Mouse (Mus musculus) lung, postnatal 0 days (tissue): ENCODE results near the gene Exo1. TPM values are rescaled to one million over a fixed set of nuclear protein-coding genes. Genes with fewer than 3 reads are reported as not detected.

Source experiments
- ATAC-seq: fragments of 200-750 bp; cut with Nextera tagmentation; 2 replicates; pipeline ENCODE4 v1.8.0; 2017; ENCODE audit warnings: moderate library complexity
- DNase-seq: peaks from one replicate; pipeline ENCODE4 v3.0.0-alpha.2; 2016; ENCODE audit warnings: low spot score
- H3K27ac ChIP-seq: fragments of 300-500 bp; sonication (generic); 2 replicates; pipeline ENCODE4 v1.5.1; 2014; ENCODE audit warnings: antibody characterized with exemption, mild to moderate bottlenecking, low read length, mixed read lengths
- H3K27me3 ChIP-seq: fragments of 300-500 bp; sonication (generic); replicated peaks from 2 replicates; pipeline ENCODE4 v1.6.1; 2014; ENCODE audit warnings: low read length, mixed read lengths; ENCODE audit not compliant: insufficient read depth
- H3K36me3 ChIP-seq: fragments of 300-500 bp; sonication (generic); 2 replicates; pipeline ENCODE4 v1.6.1; 2014; ENCODE audit warnings: low read length, mixed read lengths; ENCODE audit not compliant: insufficient read depth
- H3K4me1 ChIP-seq: fragments of 300-500 bp; sonication (generic); 2 replicates; pipeline ENCODE4 v1.6.1; 2014; ENCODE audit warnings: antibody characterized with exemption, low read depth, low read length, mixed read lengths; ENCODE audit not compliant: insufficient read depth
- H3K4me2 ChIP-seq: fragments of 300-500 bp; sonication (generic); replicated peaks from 2 replicates; pipeline ENCODE4 v1.6.1; 2014; ENCODE audit warnings: low read depth, mild to moderate bottlenecking, low read length, moderate library complexity, mixed read lengths
- H3K4me3 ChIP-seq: fragments of 300-500 bp; sonication (generic); 2 replicates; pipeline ENCODE4 v1.5.1; 2014; ENCODE audit warnings: low read depth, low read length
- H3K9ac ChIP-seq: fragments of 300-500 bp; sonication (generic); replicated peaks from 2 replicates; pipeline ENCODE4 v1.6.1; 2014; ENCODE audit warnings: low read depth, mild to moderate bottlenecking
- H3K9me3 ChIP-seq: fragments of 300-500 bp; sonication (generic); 2 replicates; pipeline ENCODE4 v1.6.1; 2016; ENCODE audit warnings: low read length, mixed read lengths
- CTCF ChIP-seq: IDR thresholded peaks from 2 replicates; pipeline ENCODE4 v1.5.1; 2016; ENCODE audit warnings: antibody characterized with exemption, mild to moderate bottlenecking
- EP300 ChIP-seq: IDR thresholded peaks from 2 replicates; pipeline ENCODE4 v1.6.1; 2016; ENCODE audit warnings: antibody characterized with exemption, mild to moderate bottlenecking, control low read depth
- WGBS: fragments of 180-500 bp; shearing (Covaris S2); extraction: QIAGEN DNeasy Blood & Tissue Kit; methylation state at CpG from one replicate; pipeline ENCODE4 v1.1.7; 2014; 5-methylcytosine and 5-hydroxymethylcytosine counted together
- polyA plus RNA-seq: library from polyadenylated mRNA; unstranded; fragments of >200 nt; fragmentation: Nextera tagmentation; extraction: Ambion mirVana; gene quantifications from 2 replicates; pipeline ENCODE4 v1.2.1, GENCODE M21; 2015

The Exo1 gene
- 2.6 and 2.9 TPM in 2 replicates for polyA plus RNA-seq

- peak; percentile 84 for DNase-seq
- Histone ChIP-seq H3K9me3 (no peaks in the 10 kb centered on the region), H3K4me3 (peak within 1 kb of the TSS; percentile 77), H3K27ac (peak within 1 kb of the TSS; percentile 87), H3K27me3 (no peaks in the 10 kb centered on the region), H3K4me1 (peaks cover 3% of the 10 kb centered on the region; the same call in 1 of the 2 replicates), H3K9ac (peak within 1 kb of the TSS; percentile 62), H3K36me3 (no peaks in the 10 kb centered on the region), H3K4me2 (peak within 1 kb of the TSS; percentile 84)
- WGBS = under 1% methylated on average over 62 of the region's 66 CpGs
- ATAC-seq = peak; percentile 98
- TF ChIP-seq CTCF (no peak), EP300 (no peak)
These were observed at the start of gene Exo1 for GRCm38 (mm10) chr1:175880453-175881296. Gene Exo1 (plus strand): TSS chr1:175880581.

- no peak for TF ChIP-seq EP300
- no peak for TF ChIP-seq CTCF
- no peak for ATAC-seq
- WGBS = 70% methylated on average over 1 of the region's 1 CpGs
These were observed 24.9 kb upstream of the Exo1 start for GRCm38 (mm10) chr1:175855515-175855914.

GRCm38 (mm10) chr1:175867050-175867449 lies 13.3 kb upstream of the Exo1 start:
- ATAC-seq (no peak), DNase-seq (no peak)
- Histone ChIP-seq H3K36me3 (no peaks in the 10 kb centered on the region), H3K9me3 (no peaks in the 10 kb centered on the region), H3K27me3 (no peaks in the 10 kb centered on the region), H3K9ac (no peak overlapping the region), H3K4me1 (no peaks in the 10 kb centered on the region), H3K4me3 (no peak overlapping the region), H3K4me2 (no peak overlapping the region), H3K27ac (no peak overlapping the region)
- 57% methylated on average over 1 of the region's 1 CpGs for WGBS
- TF ChIP-seq EP300 = no peak
- TF ChIP-seq CTCF = no peak

More at GRCm38 (mm10) chr1:175855515-175855914, 24.9 kb upstream of the Exo1 start:
- Histone ChIP-seq H3K36me3 (no peaks in the 10 kb centered on the region), H3K4me2 (no peak overlapping the region), H3K4me1 (no peaks in the 10 kb centered on the region), H3K9ac (no peak overlapping the region), H3K27me3 (no peaks in the 10 kb centered on the region), H3K4me3 (no peak overlapping the region), H3K9me3 (no peaks in the 10 kb centered on the region), H3K27ac (no peak overlapping the region)
- DNase-seq = no peak

GRCm38 (mm10) chr1:175867558-175867957 lies 12.8 kb upstream of the Exo1 start:
- DNase-seq = peak; percentile 32
- Histone ChIP-seq H3K4me2 (no peak overlapping the region), H3K4me3 (no peak overlapping the region), H3K9me3 (no peaks in the 10 kb centered on the region), H3K36me3 (no peaks in the 10 kb centered on the region), H3K9ac (no peak overlapping the region), H3K4me1 (no peaks in the 10 kb centered on the region), H3K27ac (no peak overlapping the region), H3K27me3 (no peaks in the 10 kb centered on the region)
- no peak for ATAC-seq
- WGBS = 18% methylated on average over 5 of the region's 5 CpGs
- TF ChIP-seq CTCF (peak; percentile 52), EP300 (no peak)

- H3K4me3 ChIP-seq = no peak overlapping the region
- DNase-seq (no peak), ATAC-seq (no peak)
- TF ChIP-seq CTCF (no peak), EP300 (no peak)
- no peaks in the 10 kb centered on the region for H3K9me3 ChIP-seq
- H3K27me3 ChIP-seq = no peaks in the 10 kb centered on the region
- no peak overlapping the region for H3K4me2 ChIP-seq
- no peaks in the 10 kb centered on the region for H3K4me1 ChIP-seq
- H3K9ac ChIP-seq = no peak overlapping the region
- no peaks in the 10 kb centered on the region for H3K36me3 ChIP-seq
- H3K27ac ChIP-seq = no peak overlapping the region
- WGBS = 82% methylated on average over 3 of the region's 3 CpGs
These were observed 9.7 kb upstream of the Exo1 start for GRCm38 (mm10) chr1:175870716-175871115.

- Histone ChIP-seq H3K27me3 (no peaks in the 10 kb centered on the region), H3K4me2 (no peak overlapping the region), H3K4me1 (no peaks in the 10 kb centered on the region), H3K9me3 (no peaks in the 10 kb centered on the region), H3K27ac (no peak overlapping the region), H3K4me3 (no peak overlapping the region), H3K36me3 (no peaks in the 10 kb centered on the region), H3K9ac (no peak overlapping the region)
- no peak for TF ChIP-seq CTCF
- no peak for TF ChIP-seq EP300
- no peak for DNase-seq
- 72% methylated on average over 6 of the region's 6 CpGs for WGBS
- ATAC-seq = no peak
These were observed 8.2 kb upstream of the Exo1 start for GRCm38 (mm10) chr1:175872028-175872816.
